Mouse (Mus musculus): ENCODE data around the gene Taf12. TPM values are rescaled to one million over a fixed set of nuclear protein-coding genes. Genes with fewer than 3 reads are reported as not detected.

Gene Taf12
- polyA plus RNA-seq, 1 experiment: 24.3 TPM

GRCm38 (mm10) chr4:132309140-132309848, 35.1 kb downstream of the Taf12 start:
- Histone ChIP-seq H3K4me3 (replicated peaks; ENCODE audit: insufficient read depth, low read depth, low read length) (peak overlapping the region; percentile 75), H3K27ac (ENCODE audit: insufficient read depth, low read length) (peak overlapping the region; percentile 68; the same call in 1 of the 2 replicates), H3K4me1 (ENCODE audit: control insufficient read depth, insufficient read depth, low read length) (peaks cover 6% of the 10 kb centered on the region; the same call in 1 of the 2 replicates), H3K27me3 (ENCODE audit: control insufficient read depth, insufficient read depth, low read length) (no peaks in the 10 kb centered on the region)
- under 1% methylated on average over 15 of the region's 15 CpGs for WGBS
- TF ChIP-seq POLR2A (IDR thresholded peaks at IDR 0.05; ENCODE audit: borderline replicate concordance, insufficient read depth, low read length) (no peak), CTCF (IDR thresholded peaks at IDR 0.05; ENCODE audit: borderline replicate concordance, insufficient read depth, low read depth, low read length) (no peak)
- peak in 1 of 2 experiments; percentile 34 for DNase-seq

GRCm38 (mm10) chr4:132309849-132310472, 35.8 kb downstream of the Taf12 start:
- peak in 1 of 2 experiments; percentile 35 for DNase-seq
- Histone ChIP-seq H3K27ac (ENCODE audit: insufficient read depth, low read length) (no peak overlapping the region), H3K27me3 (ENCODE audit: control insufficient read depth, insufficient read depth, low read length) (no peaks in the 10 kb centered on the region), H3K4me3 (replicated peaks; ENCODE audit: insufficient read depth, low read depth, low read length) (peak overlapping the region; percentile 75), H3K4me1 (ENCODE audit: control insufficient read depth, insufficient read depth, low read length) (peaks cover 6% of the 10 kb centered on the region; the same call in 1 of the 2 replicates)
- TF ChIP-seq CTCF (IDR thresholded peaks at IDR 0.05; ENCODE audit: borderline replicate concordance, insufficient read depth, low read depth, low read length): peak; percentile 28; the same call in 1 of the 2 replicates
- no peak for TF ChIP-seq POLR2A (IDR thresholded peaks at IDR 0.05; ENCODE audit: borderline replicate concordance, insufficient read depth, low read length)
- WGBS: 27% methylated on average over 10 of the region's 10 CpGs

- 64% methylated on average over 1 of the region's 1 CpGs for WGBS
- no peak overlapping the region for H3K27ac ChIP-seq (ENCODE audit: insufficient read depth, low read length)
- no peak for DNase-seq
- H3K4me1 ChIP-seq (ENCODE audit: control insufficient read depth, insufficient read depth, low read length): peaks cover 6% of the 10 kb centered on the region; the same call in 1 of the 2 replicates
- no peak overlapping the region for H3K4me3 ChIP-seq (replicated peaks; ENCODE audit: insufficient read depth, low read depth, low read length)
- no peak for TF ChIP-seq CTCF (IDR thresholded peaks at IDR 0.05; ENCODE audit: borderline replicate concordance, insufficient read depth, low read depth, low read length)
- no peak; the same call in 1 of the 2 replicates for TF ChIP-seq POLR2A (IDR thresholded peaks at IDR 0.05; ENCODE audit: borderline replicate concordance, insufficient read depth, low read length)
- no peaks in the 10 kb centered on the region for H3K27me3 ChIP-seq (ENCODE audit: control insufficient read depth, insufficient read depth, low read length)
These were observed 37.0 kb downstream of the Taf12 start for GRCm38 (mm10) chr4:132311209-132311608.

GRCm38 (mm10) chr4:132311801-132312200, 37.6 kb downstream of the Taf12 start:
- Histone ChIP-seq H3K4me1 (ENCODE audit: control insufficient read depth, insufficient read depth, low read length) (peaks cover 6% of the 10 kb centered on the region; the same call in 1 of the 2 replicates), H3K4me3 (replicated peaks; ENCODE audit: insufficient read depth, low read depth, low read length) (no peak overlapping the region), H3K27ac (ENCODE audit: insufficient read depth, low read length) (no peak overlapping the region), H3K27me3 (ENCODE audit: control insufficient read depth, insufficient read depth, low read length) (no peaks in the 10 kb centered on the region)
- 60% methylated on average over 3 of the region's 3 CpGs for WGBS
- DNase-seq: no peak
- TF ChIP-seq POLR2A (IDR thresholded peaks at IDR 0.05; ENCODE audit: borderline replicate concordance, insufficient read depth, low read length) (no peak), CTCF (IDR thresholded peaks at IDR 0.05; ENCODE audit: borderline replicate concordance, insufficient read depth, low read depth, low read length) (no peak)

- Histone ChIP-seq H3K27ac (ENCODE audit: insufficient read depth, low read length) (no peak overlapping the region), H3K27me3 (ENCODE audit: control insufficient read depth, insufficient read depth, low read length) (no peaks in the 10 kb centered on the region), H3K4me1 (ENCODE audit: control insufficient read depth, insufficient read depth, low read length) (peaks cover 6% of the 10 kb centered on the region; the same call in 1 of the 2 replicates), H3K4me3 (replicated peaks; ENCODE audit: insufficient read depth, low read depth, low read length) (no peak overlapping the region)
- 85% methylated on average over 5 of the region's 5 CpGs for WGBS
- no peak for DNase-seq
- TF ChIP-seq CTCF (IDR thresholded peaks at IDR 0.05; ENCODE audit: borderline replicate concordance, insufficient read depth, low read depth, low read length) (no peak), POLR2A (IDR thresholded peaks at IDR 0.05; ENCODE audit: borderline replicate concordance, insufficient read depth, low read length) (no peak)
These were observed 38.5 kb downstream of the Taf12 start for GRCm38 (mm10) chr4:132312627-132313026.

- DNase-seq: no peak
- 88% methylated on average over 8 of the region's 8 CpGs for WGBS
These were observed 41.5 kb downstream of the Taf12 start for GRCm38 (mm10) chr4:132315711-132316110.

GRCm38 (mm10) chr4:132326481-132326880, 52.3 kb downstream of the Taf12 start:
- 76% methylated on average over 5 of the region's 5 CpGs for WGBS
- Histone ChIP-seq H3K4me1 (ENCODE audit: control insufficient read depth, insufficient read depth, low read length) (peaks cover 3% of the 10 kb centered on the region), H3K4me3 (replicated peaks; ENCODE audit: insufficient read depth, low read depth, low read length) (no peak overlapping the region), H3K27ac (ENCODE audit: insufficient read depth, low read length) (no peak overlapping the region), H3K27me3 (ENCODE audit: control insufficient read depth, insufficient read depth, low read length) (no peaks in the 10 kb centered on the region)
- no peak for TF ChIP-seq POLR2A (IDR thresholded peaks at IDR 0.05; ENCODE audit: borderline replicate concordance, insufficient read depth, low read length)
- no peak for TF ChIP-seq CTCF (IDR thresholded peaks at IDR 0.05; ENCODE audit: borderline replicate concordance, insufficient read depth, low read depth, low read length)
- no peak for DNase-seq

More at GRCm38 (mm10) chr4:132315711-132316110, 41.5 kb downstream of the Taf12 start:
- Histone ChIP-seq H3K27me3 (ENCODE audit: control insufficient read depth, insufficient read depth, low read length) (no peaks in the 10 kb centered on the region), H3K4me1 (ENCODE audit: control insufficient read depth, insufficient read depth, low read length) (no peaks in the 10 kb centered on the region), H3K4me3 (replicated peaks; ENCODE audit: insufficient read depth, low read depth, low read length) (no peak overlapping the region), H3K27ac (ENCODE audit: insufficient read depth, low read length) (no peak overlapping the region)
- no peak for TF ChIP-seq CTCF (IDR thresholded peaks at IDR 0.05; ENCODE audit: borderline replicate concordance, insufficient read depth, low read depth, low read length)
- TF ChIP-seq POLR2A (IDR thresholded peaks at IDR 0.05; ENCODE audit: borderline replicate concordance, insufficient read depth, low read length): no peak
